Mouse (Mus musculus): ENCODE results near the gene Gm5148. TPM values are rescaled to one million over a fixed set of nuclear protein-coding genes. Genes with fewer than 3 reads are reported as not detected.
A peak's percentile ranks its signal among the peaks of the same experiment; 100 is the strongest.

The Gm5148 gene
- polyA plus RNA-seq, 2 experiments, result 1.6 to 3.5 TPM

GRCm38 (mm10) chr3:37765971-37766370 is 41.7 kb upstream of the Gm5148 start:
- Histone ChIP-seq H3K4me3 (ENCODE audit: insufficient read depth in 1 of 2, low read depth in 2 of 2, low read length in 2 of 2) (no peak overlapping the region), H3K9me3 (ENCODE audit: control insufficient read depth, low read length) (no peaks in the 10 kb centered on the region), H3K4me1 (replicated peaks; ENCODE audit: control insufficient read depth in 2 of 2, insufficient read depth in 2 of 2, low read length in 1 of 2) (peaks cover 3 to 14% of the 10 kb centered on the region in 2 experiments; a peak in 3 of 4 replicates), H3K4me2 (ENCODE audit: low read depth) (no peak overlapping the region), H3K36me3 (replicated peaks; ENCODE audit: control insufficient read depth, insufficient read depth, low read depth) (no peaks in the 10 kb centered on the region), H3K9ac (replicated peaks) (no peak overlapping the region), H3K27me3 (ENCODE audit: control insufficient read depth, insufficient read depth, low read length) (no peaks in the 10 kb centered on the region), H3K27ac (no peak overlapping the region)
- WGBS (ENCODE audit: insufficient replicate concordance), result 63% methylated on average over 5 of the region's 5 CpGs
- DNase-seq (ENCODE audit: low read depth in 3 of 3, low spot score in 3 of 3) (no peak), ATAC-seq (ENCODE audit: insufficient read depth) (no peak)
- TF ChIP-seq CTCF (IDR thresholded peaks at IDR 0.05; ENCODE audit: low read depth) (no peak), EP300 (IDR thresholded peaks at IDR 0.05; ENCODE audit: low read depth) (no peak)

- Histone ChIP-seq H3K27ac (no peak overlapping the region), H3K27me3 (ENCODE audit: control insufficient read depth, insufficient read depth, low read length) (no peaks in the 10 kb centered on the region), H3K9me3 (ENCODE audit: control insufficient read depth, low read length) (no peaks in the 10 kb centered on the region), H3K36me3 (replicated peaks; ENCODE audit: control insufficient read depth, insufficient read depth, low read depth) (no peaks in the 10 kb centered on the region), H3K9ac (replicated peaks) (no peak overlapping the region), H3K4me3 (ENCODE audit: insufficient read depth in 1 of 2, low read depth in 2 of 2, low read length in 2 of 2) (no peak overlapping the region), H3K4me2 (ENCODE audit: low read depth) (no peak overlapping the region), H3K4me1 (replicated peaks; ENCODE audit: control insufficient read depth in 2 of 2, insufficient read depth in 2 of 2, low read length in 1 of 2) (peaks cover 3 to 15% of the 10 kb centered on the region in 2 experiments; a peak in 3 of 4 replicates)
- WGBS (ENCODE audit: insufficient replicate concordance), result 37% methylated on average over 3 of the region's 3 CpGs
- TF ChIP-seq CTCF (IDR thresholded peaks at IDR 0.05; ENCODE audit: low read depth) (no peak), EP300 (IDR thresholded peaks at IDR 0.05; ENCODE audit: low read depth) (no peak)
- ATAC-seq (ENCODE audit: insufficient read depth) (no peak), DNase-seq (ENCODE audit: low read depth in 3 of 3, low spot score in 3 of 3) (no peak)
Observed at GRCm38 (mm10) chr3:37765275-37765674, 41.0 kb upstream of the Gm5148 start.

- TF ChIP-seq CTCF (IDR thresholded peaks at IDR 0.05; ENCODE audit: low read depth), result no peak
- no peak for TF ChIP-seq EP300 (IDR thresholded peaks at IDR 0.05; ENCODE audit: low read depth)
- no peak overlapping the region for H3K9ac ChIP-seq (replicated peaks)
- no peak for DNase-seq (ENCODE audit: low read depth in 3 of 3, low spot score in 3 of 3)
- no peak overlapping the region for H3K27ac ChIP-seq
- H3K4me2 ChIP-seq (ENCODE audit: low read depth), result no peak overlapping the region
- no peak for ATAC-seq (ENCODE audit: insufficient read depth)
- peaks cover 14 to 24% of the 10 kb centered on the region in 2 experiments for H3K4me1 ChIP-seq (replicated peaks; ENCODE audit: control insufficient read depth in 2 of 2, insufficient read depth in 2 of 2, low read length in 1 of 2)
- H3K9me3 ChIP-seq (ENCODE audit: control insufficient read depth, low read length), result no peaks in the 10 kb centered on the region
- H3K36me3 ChIP-seq (replicated peaks; ENCODE audit: control insufficient read depth, insufficient read depth, low read depth), result no peaks in the 10 kb centered on the region
- no peak overlapping the region for H3K4me3 ChIP-seq (ENCODE audit: insufficient read depth in 1 of 2, low read depth in 2 of 2, low read length in 2 of 2)
- 16% methylated on average over 3 of the region's 3 CpGs for WGBS (ENCODE audit: insufficient replicate concordance)
- H3K27me3 ChIP-seq (ENCODE audit: control insufficient read depth, insufficient read depth, low read length), result no peaks in the 10 kb centered on the region
Observed at GRCm38 (mm10) chr3:37762303-37762702, 38.0 kb upstream of the Gm5148 start.

GRCm38 (mm10) chr3:37761741-37762140 is 37.5 kb upstream of the Gm5148 start:
- H3K4me1 ChIP-seq (replicated peaks; ENCODE audit: control insufficient read depth in 2 of 2, insufficient read depth in 2 of 2, low read length in 1 of 2), result peaks cover 14 to 27% of the 10 kb centered on the region in 2 experiments

GRCm38 (mm10) chr3:37760866-37761265 is 36.6 kb upstream of the Gm5148 start:
- Histone ChIP-seq H3K4me2 (ENCODE audit: low read depth) (no peak overlapping the region), H3K9me3 (ENCODE audit: control insufficient read depth, low read length) (no peaks in the 10 kb centered on the region), H3K27ac (no peak overlapping the region), H3K9ac (replicated peaks) (no peak overlapping the region), H3K27me3 (ENCODE audit: control insufficient read depth, insufficient read depth, low read length) (no peaks in the 10 kb centered on the region), H3K4me1 (replicated peaks; ENCODE audit: control insufficient read depth in 2 of 2, insufficient read depth in 2 of 2, low read length in 1 of 2) (peaks cover 14 to 28% of the 10 kb centered on the region in 2 experiments), H3K4me3 (ENCODE audit: insufficient read depth in 1 of 2, low read depth in 2 of 2, low read length in 2 of 2) (no peak overlapping the region), H3K36me3 (replicated peaks; ENCODE audit: control insufficient read depth, insufficient read depth, low read depth) (no peaks in the 10 kb centered on the region)
- WGBS (ENCODE audit: insufficient replicate concordance), result 21% methylated on average over 6 of the region's 6 CpGs
- TF ChIP-seq CTCF (IDR thresholded peaks at IDR 0.05; ENCODE audit: low read depth) (no peak), EP300 (IDR thresholded peaks at IDR 0.05; ENCODE audit: low read depth) (no peak)
- DNase-seq (ENCODE audit: low read depth in 3 of 3, low spot score in 3 of 3) (no peak), ATAC-seq (ENCODE audit: insufficient read depth) (no peak)

More at GRCm38 (mm10) chr3:37761741-37762140, 37.5 kb upstream of the Gm5148 start:
- Histone ChIP-seq H3K27me3 (ENCODE audit: control insufficient read depth, insufficient read depth, low read length) (no peaks in the 10 kb centered on the region), H3K4me3 (ENCODE audit: insufficient read depth in 1 of 2, low read depth in 2 of 2, low read length in 2 of 2) (no peak overlapping the region), H3K27ac (no peak overlapping the region), H3K4me2 (ENCODE audit: low read depth) (no peak overlapping the region), H3K36me3 (replicated peaks; ENCODE audit: control insufficient read depth, insufficient read depth, low read depth) (no peaks in the 10 kb centered on the region), H3K9ac (replicated peaks) (no peak overlapping the region), H3K9me3 (ENCODE audit: control insufficient read depth, low read length) (no peaks in the 10 kb centered on the region)
- ATAC-seq (ENCODE audit: insufficient read depth) (no peak), DNase-seq (ENCODE audit: low read depth in 3 of 3, low spot score in 3 of 3) (no peak)
- no peak for TF ChIP-seq CTCF (IDR thresholded peaks at IDR 0.05; ENCODE audit: low read depth)
- 0 out of 2 replicates have a peak, but pooled peaks have one; percentile 17 for TF ChIP-seq EP300 (IDR thresholded peaks at IDR 0.05; ENCODE audit: low read depth)
- WGBS (ENCODE audit: insufficient replicate concordance), result 27% methylated on average over 5 of the region's 5 CpGs
